Mouse (Mus musculus) brain, embryonic 18.5 days (tissue): ENCODE measurements around the gene Napsa.

Experiments
- DNase-seq: peaks from one replicate; pipeline ENCODE4 v3.0.0-alpha.2; 2012; ENCODE audit warnings: low read depth, low spot score

The Napsa gene

DNA sequence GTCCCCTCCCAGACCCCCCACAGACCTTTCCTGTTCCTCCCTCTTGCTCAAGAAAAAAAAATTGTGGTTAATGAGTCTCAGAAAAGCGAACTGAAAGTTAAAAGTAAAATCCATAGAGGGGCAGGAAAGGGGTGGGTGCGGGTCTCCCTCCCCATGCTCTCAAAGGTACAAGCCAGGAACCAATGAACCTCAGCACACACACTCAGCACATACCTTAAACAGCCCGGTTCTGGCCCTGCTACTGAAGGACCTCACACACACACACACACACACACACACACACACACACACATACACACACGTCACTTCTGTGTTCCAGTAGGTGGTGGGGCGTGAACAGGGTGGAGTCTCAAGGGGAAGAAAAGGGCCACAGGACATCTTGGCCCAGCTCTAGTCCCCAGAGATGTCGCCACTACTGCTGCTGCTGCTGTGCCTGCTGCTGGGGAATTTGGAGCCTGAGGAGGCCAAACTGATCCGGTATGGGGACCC, at the start of gene Napsa:
TSS of gene Napsa (plus strand) at position 168 of the 489 bp plus-strand sequence.
- no peak for DNase-seq

DNA sequence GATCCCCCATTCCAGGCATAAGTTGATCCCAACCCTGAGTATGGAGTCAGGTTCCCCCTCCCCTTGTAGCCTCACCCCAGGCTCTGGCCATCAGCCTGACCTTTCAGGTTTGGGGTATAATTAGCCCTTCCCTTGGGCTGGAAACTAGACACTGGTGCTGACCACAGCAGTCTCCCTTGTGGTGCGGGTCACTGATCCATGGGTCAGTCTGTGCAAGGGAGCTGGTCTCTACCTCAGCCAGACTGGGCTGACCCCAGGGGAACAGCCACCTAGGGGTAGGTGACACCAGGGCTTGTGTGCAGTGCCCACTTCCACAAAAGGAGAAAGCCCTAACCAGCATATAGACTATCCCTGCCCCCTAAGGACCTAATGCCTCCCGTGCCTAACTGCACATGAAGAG, 49.1 kb upstream of the Napsa start:
- no peak for DNase-seq

DNA sequence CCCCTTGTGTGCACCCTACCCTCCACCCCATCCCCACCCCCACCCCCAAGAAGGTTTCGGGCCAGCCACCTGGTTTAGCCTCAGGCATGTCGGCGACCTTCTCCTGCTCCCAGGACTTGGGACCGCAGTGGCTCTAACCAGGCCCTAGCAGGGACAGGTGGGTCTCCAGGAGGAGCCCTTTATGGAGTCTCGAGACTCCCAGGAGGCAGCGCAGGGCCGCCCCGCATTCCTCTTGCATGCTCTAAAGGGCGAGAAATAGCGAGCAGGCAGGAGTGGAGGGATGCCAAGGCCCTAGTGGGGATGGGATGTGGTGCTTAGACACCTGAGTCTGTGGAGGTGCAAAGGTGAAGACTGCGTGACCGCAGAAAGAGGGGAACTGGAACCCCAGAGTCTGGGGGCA, 47.7 kb upstream of the Napsa start, which contains the start of gene Mybpc2:
TSS of gene Mybpc2 (minus strand) at position 155 of the 400 bp plus-strand sequence.
- DNase-seq = no peak

DNA sequence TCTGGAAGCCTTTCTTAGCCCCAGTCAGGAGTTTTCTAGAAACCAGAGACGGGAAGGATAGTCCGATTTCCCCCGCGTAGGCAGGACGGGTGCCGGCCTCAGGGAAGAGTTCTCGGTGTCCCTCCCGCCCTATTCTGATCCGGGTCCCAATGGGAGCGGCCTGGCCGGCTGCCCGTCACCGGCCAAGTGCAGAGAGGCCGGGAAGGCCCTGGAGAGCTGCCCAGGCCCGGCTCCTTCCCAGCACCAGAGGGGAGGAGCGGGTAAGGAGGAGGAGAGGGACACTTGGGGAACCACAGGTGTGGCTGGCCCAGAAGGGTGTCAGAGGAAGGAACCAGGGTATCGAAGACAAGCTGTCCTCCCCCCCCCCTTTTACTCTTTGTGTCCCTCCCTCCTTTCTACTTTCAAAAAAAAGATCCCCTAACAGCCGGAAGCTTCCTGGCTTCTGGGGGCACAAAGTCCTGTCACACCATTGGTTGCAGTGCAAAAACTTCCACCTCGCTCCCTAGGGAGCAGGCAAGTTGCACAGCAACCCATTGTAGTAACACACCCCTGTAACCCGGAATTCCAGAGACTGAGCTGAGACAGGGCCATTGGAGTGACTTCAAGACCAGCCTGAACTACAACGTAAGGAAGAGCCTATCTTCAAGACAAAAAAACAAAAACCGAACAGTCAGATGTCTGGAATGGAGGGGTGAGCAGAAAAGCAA, 46.9 kb upstream of the Napsa start:
- no peak for DNase-seq

DNA sequence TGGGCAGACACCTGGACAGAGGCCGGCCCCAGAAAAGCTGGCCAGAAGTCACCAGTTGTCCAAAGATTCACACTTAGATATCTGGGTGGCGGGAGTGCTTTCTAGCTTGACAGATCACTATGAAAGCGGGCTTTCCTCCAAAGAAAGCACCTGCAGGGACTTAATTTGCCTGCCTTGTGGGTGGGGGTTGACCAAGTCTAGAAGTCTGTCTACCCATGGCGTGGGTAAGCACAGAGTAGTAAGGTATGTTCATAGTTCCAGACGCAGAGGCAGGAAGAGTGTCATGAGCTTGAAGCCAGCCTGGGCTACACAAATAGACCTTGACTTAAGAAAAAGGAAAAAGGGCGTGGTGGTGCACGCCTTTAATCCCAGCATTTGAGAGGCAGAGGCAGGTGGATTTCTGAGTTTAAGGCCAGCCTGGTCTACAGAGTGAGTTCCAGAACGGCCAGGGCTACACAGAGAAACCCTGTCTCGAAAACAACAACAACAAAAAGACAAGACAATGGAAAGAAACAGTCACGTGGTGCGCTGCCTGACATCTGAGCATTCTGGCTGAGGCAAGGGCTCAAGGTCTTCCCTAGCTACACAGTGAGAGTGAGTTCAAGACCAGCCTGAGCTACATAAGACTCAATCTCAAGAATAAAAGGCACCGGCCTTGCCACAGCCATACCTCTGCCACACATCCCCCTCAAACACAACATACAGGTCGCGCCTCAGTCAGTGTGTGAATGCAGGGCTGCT, 45.6 kb upstream of the Napsa start:
- no peak for DNase-seq

DNA sequence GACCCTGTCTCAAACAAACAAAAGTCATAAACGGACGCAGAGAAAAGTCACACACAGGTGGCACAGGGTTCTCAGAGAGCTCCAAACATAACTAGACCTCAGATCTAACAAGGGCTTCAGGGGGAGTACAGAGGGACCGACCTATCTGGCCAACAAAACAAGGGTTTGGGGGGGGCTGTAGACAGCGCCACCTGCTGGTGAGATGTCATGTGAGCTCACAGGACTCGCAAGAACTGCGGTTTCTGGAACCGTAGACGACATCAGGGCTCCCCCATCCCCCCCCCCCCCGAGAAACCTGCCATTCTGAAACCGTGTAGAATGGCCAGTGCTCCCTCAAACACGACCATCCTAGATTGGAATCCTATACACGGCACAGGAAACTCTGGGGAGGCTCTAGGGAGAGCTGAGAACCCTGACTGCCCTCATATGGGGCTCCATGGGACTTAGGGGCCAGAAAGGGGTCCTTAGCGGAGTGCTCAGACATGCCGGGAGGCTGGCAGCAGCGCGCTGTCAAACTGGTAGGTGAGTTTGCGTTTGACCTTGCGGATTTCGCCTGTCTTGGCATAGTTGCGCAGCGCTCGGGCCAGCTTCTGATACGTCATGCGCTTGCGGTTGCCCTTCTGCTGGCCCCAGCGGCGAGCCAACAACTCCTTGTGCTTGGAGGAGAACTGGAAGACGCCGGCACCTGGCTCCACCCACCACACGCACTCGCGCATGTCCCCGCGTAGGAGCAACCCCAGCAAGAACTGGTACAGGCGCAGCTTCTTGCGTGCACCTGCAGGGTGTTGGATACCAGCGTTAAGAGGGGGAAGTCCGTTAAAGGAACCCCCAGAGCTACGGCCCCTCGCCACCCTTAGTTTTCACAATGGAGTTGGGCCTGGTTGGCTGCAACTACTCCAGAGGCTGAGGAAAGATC, 44.4 kb upstream of the Napsa start:
- DNase-seq = no peak

DNA sequence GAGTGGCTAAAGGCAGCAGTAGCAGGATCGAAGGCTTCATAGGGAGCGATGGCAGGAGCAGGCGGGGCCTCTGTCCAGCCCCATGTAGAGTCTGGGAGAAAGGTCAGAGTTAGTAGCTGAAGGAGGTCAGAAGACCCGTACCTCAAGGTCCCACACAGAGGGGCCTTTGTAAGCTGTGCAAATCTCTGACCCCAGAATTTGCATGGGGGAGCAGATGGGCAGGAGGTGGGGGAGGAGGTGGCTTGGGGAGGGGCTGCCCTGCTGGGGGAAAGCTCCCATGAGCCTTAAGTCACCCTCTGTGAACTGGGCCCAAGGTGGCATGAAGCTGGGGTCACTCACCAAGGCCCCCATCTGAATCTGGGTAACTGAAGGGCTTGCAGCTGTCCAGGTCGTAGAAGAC, 42.7 kb upstream of the Napsa start:
- no peak for DNase-seq

DNA sequence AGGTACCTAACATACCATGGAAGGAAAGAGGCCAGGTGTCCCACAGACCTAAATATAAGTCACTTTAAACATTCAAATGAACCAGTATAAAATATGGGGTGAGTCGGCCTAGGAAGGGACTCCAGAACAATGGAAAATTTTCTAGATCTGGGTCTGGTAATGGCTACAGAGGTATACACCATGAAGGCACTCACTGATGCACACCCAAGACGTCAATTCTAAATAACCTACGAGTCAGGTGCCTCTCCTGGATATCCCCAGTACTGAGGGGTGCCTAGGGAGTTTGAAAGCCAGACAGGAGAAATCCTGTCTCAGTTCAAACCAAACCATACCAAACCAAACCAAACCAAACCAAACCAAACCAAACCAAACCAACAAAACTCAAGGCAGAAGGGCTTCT, 41.7 kb upstream of the Napsa start:
- DNase-seq = no peak

DNA sequence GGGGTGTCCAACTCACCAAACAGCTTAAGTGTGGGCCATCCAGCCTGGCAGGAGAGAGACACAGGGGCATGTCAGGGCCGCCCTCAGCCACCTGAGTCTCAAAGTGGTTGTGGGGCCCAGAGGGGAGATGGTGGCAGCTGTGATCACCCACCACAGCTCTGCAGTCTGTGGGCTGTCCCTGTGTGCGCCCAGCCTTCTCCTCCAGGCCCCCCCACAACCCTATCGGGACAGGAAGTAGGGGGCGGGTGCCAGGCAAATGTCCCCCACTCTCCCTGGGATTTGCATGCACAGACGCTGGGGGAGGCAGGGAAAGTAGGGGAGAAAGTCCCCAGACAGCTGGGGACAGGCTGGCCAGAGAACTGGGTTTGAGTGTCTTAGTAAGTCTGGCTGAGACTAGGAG, 41.0 kb upstream of the Napsa start:
- no peak for DNase-seq

DNA sequence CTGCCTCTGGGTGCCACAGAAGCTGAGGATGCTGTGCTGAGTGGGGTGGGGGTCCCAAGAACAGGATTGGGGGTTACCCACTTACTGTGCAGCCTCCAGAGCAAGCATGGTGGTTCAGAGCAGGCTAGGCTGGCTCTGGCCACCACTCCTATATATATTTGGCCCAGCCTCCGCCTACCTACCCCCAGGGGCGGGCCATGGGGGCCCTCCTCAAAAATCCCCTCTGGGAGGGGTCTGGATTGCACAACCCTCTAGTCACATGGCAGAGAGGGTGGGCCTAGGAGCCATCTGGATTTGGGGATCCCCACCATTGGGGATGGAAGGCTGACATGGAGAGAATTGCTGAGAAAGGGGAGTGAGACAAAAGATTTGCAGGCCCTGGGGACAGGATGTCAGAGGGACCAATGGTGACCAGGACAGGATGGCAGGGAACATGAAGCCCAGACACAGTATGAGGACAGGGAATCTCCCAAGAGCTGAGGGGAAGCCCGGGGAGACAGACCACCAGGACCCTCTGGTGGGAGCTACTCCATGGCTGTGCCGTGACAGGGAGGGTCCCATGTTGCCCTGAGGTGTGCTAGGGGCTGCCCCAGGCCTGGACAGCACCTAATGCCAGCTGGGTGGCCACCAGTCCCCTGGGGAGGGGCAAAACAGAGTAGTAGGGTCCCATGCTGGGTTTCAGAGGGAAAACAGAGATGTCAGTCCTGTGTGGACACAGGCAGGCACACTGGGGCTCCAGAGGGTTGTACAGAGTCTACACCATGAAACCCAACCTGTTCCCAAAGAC, 40.0 kb upstream of the Napsa start, which contains the start of gene Spib:
TSS of gene Spib (minus strand) at position 126 of the 787 bp plus-strand sequence.
- no peak for DNase-seq

DNA sequence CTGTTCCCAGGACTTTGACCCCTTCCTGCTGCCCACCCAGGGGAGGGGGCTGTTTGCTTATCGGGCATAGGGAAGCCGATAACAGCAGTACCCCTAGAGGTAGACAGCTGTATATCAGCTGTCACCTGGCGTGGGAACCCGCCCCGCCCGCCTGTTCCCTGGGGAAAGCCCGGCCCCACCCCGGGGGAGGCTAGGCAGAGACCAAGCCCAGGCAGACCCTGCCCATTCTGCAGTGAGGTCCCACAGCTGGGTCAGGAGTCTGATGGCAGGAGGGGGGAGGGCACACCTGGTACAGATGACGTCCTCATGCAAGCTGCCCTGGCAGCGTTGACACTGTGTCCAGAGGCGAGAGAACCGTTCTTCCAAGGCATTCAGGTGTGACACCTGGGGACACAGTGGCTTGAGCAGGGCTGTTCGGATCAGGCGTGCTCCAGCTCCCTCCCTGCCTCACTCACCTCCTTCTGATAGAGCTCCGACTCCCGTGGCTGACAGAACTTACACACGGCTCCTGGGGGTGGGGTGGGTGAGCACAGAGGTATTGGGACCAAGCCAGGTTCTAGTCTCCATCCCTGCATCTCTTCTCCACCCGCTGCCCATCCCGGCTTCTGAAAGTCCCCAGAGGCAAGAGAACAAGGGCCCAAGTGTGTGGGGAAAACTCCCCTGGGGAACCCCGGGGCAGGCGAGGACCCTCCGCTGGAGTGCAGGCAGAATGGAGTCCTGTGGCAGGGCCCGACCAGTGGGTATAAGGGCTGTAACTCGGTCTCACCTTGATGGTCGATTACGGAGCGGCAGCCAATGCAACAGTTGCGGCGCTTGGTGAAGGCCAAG, 39.0 kb upstream of the Napsa start:
- no peak for DNase-seq

DNA sequence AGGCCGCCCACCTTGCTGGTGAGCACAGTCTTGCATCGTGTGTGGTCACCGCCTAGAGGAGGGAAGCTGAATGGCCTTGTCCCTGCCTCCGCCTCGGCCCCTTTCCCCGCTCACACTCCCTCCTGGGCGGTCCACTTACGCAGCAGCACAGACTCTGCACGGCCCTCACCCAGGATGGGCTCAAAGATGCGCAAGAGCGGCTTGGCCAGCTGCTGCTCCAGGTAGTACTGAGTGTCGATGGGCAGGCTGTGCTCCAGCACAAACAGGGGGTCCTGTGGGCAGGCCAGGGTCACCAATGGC, 38.5 kb upstream of the Napsa start:
- no peak for DNase-seq

DNA sequence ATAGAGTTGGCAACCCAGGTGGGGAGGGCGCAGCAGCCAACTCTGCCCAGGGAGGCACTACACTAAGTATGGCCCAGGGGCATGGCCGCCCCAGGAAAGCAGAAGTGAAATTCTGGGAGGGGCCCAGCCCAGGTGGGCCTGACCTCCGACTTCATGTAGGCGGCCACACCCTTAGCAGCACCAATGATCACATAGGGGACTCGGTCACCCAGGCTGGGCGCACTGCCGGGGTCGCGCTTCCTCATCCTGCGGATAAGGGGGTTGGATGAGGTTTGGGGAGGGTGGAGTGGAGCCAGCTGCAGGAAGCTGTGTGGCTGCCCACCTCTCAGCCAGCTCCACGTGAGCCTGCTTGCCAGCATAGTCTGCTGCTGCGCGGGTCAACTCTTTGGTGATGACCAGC, 37.9 kb upstream of the Napsa start:
- DNase-seq = no peak

DNA sequence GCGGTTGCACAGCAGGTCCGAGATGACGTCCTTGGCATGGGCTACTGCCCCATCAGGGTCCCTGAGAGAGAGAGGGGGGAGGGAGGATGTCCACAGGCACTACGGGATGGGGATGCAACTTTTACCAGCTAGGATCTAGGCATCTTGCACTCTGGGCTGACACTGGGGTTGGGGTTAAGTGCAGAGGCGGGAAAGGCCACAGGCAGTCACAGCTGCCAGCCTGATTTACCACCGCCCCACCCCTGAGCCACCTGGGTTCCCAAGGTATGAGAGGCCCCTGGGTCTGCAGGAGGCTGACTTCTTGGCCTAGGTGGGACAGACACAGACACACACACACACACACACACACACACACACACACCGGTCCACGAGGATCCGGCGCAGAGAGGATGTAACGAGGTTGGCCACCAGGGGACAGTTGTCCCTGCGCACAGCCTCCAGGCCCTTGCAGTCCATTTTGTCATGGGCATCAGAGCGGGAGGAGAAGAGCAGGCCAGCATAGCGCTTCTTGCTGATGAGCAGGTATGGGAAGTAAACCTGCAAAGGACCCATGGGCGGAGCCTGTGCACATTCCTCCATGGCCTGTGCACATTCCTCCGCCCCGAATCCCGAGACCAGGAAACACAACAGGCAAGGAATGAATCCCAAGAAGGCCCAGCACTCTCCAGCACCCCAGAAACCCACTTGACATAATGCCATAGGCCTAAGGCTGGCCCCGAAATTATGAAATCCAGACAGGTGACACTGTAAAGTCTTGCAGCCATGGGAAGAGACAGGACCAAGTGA, 37.3 kb upstream of the Napsa start:
- DNase-seq = no peak

DNA sequence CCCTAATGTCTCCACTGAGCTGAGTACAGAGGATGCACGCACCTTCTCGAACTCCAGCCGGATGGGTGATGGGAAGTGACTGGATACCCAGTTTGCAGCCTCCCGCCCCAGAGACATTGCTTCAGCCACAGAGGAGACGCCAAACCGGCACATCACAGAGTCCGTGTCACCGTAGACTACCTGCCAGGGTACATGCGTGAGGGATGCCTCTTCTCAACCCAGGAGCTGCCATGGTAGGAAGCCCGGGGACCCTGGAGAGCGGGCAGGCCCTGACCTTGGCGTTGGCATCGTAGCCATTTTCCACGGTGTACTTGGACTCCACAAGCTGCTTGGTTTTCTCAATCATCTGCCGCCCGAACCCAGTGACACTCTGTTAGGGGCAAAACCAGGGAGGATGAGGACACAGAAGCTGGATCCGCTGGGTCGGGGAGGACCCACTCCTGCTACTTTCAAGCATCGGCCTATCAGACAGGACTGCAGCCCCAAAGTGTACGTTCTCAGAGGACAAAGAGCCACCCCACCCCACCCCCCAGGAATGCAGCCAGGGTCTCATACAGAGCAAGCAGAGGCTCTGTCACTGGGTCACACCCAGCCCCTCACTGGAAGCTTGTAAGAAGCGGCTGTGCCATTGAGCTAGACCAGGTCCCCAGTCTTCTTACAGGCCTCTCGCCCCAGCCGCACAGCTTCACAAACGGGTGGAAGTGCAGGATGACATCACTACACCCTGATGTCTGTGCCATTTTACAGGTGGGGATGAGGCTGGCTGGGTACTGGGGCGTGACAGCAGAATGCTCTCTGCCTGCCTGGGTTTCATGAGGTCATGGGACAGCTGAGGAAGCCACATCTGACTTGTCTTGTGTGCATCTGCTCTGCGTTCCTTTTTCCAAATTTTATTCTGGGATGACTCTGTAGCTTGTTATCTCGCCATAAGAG, 36.3 kb upstream of the Napsa start:
- no peak for DNase-seq

DNA sequence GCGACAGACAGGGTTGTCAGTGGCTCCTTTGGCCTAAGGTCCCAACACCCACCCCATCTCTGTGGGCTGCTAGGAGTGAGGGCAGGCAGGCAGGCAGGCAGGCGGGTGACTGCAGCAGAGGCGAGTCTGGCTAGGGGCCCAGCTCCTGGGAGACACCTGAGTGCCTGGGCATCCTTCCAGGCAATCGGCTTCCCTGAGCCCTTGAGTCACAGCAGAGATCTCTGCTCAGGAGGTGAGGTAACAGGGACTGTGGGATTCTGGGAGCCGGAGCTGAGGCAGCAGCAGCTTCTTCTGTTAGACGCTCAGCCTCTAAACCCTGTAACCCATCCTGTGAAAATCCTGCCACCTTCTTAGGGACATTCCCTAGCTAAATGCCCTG, 35.6 kb upstream of the Napsa start:
- no peak for DNase-seq

DNA sequence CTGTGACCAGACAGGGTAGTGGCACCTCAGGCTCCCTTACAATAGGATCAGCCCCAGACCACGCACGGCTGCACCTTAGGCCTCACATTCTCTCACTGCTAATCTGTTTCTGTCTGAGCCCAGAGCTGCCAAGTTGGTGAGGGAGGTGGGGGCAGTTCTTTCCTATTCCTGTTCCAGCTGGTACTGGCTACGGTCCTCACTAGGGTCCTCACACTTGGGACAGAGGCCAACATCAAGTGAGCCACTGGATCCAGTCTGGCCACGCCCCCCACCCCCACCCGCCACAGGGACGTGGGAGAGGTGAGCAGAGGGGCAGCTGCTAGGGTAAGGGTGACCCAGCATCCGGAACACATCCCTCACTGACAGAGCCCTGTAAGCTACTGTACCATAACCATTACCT, 35.2 kb upstream of the Napsa start:
- DNase-seq = no peak

DNA sequence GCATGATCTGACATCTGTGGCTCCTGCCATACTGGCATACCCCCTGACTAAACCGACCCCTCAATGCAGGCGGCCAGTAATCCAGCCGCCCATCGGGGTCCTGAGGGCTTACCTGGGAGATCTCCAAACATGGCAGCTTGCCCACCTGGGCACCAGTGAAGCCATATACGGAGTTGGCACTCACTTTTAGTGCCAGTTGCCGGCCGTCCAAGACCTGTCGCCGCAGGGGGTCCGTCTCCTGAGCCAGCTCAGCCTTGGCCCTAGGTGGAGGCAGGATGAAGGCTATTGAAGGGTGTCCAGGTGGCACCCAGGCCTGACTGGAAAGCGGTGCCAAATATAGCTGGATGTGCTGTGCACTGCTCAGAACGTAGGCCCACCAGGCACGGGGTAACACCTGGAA, 34.7 kb upstream of the Napsa start:
- no peak for DNase-seq
